Mouse (Mus musculus) C2C12 (cell line): ENCODE results near the gene Klhdc9. TPM values are rescaled to one million over a fixed set of nuclear protein-coding genes. Genes with fewer than 3 reads are reported as not detected.
A peak's percentile ranks its signal among the peaks of the same experiment; 100 is the strongest.

Source experiments
- H3K27me3 ChIP-seq: one replicate; pipeline ENCODE4 v1.6.1; 2011; ENCODE audit not compliant: control insufficient read depth, insufficient read depth, insufficient read length
- H3K36me3 ChIP-seq: one replicate; pipeline ENCODE4 v1.6.1; 2011; ENCODE audit not compliant: control insufficient read depth, insufficient read depth
- H3K4me3 ChIP-seq: one replicate; pipeline ENCODE4 v1.5.1; 2011; ENCODE audit warnings: mild to moderate bottlenecking, control low read depth; ENCODE audit not compliant: poor library complexity, insufficient read depth, severe bottlenecking
- H3K79me2 ChIP-seq: one replicate; pipeline ENCODE4 v1.6.1; 2011; ENCODE audit not compliant: control insufficient read depth, insufficient read depth
- H3K79me3 ChIP-seq: one replicate; pipeline ENCODE4 v1.6.1; 2011; ENCODE audit warnings: low read depth, control low read depth
- H3ac ChIP-seq: one replicate; pipeline ENCODE3; 2011; ENCODE audit warnings: low read depth; ENCODE audit not compliant: control insufficient read depth, insufficient read length
- CEBPB ChIP-seq: IDR thresholded peaks from one replicate; pipeline ENCODE4 v1.6.1; 2011; ENCODE audit warnings: low read depth, mild to moderate bottlenecking, control low read depth, moderate library complexity
- CTCF ChIP-seq: IDR thresholded peaks from one replicate; pipeline ENCODE4 v1.5.1; 2011; ENCODE audit not compliant: control insufficient read depth, insufficient read depth, insufficient read length
- FOSL1 ChIP-seq: IDR thresholded peaks from one replicate; pipeline ENCODE4 v1.8.0; 2011; ENCODE audit warnings: mild to moderate bottlenecking, low read length; ENCODE audit not compliant: poor library complexity, insufficient read depth, severe bottlenecking
- MAX ChIP-seq: IDR thresholded peaks from one replicate; pipeline ENCODE4 v1.6.1; 2011; ENCODE audit warnings: mild to moderate bottlenecking, control low read depth
- MYOD1 ChIP-seq: IDR thresholded peaks from one replicate; pipeline ENCODE4 v1.6.1; 2011; ENCODE audit warnings: low read depth; ENCODE audit not compliant: control insufficient read depth, insufficient read length
- MYOG ChIP-seq: IDR thresholded peaks from one replicate; pipeline ENCODE4 v1.6.1; 2011; ENCODE audit not compliant: control insufficient read depth, insufficient read length; ENCODE audit errors: extremely low read depth
- USF1 ChIP-seq: IDR thresholded peaks from one replicate; pipeline ENCODE4 v1.6.1; 2011; ENCODE audit warnings: low read depth, mild to moderate bottlenecking, control low read depth, moderate library complexity
- polyA plus RNA-seq: library from polyadenylated mRNA; unstranded; fragments of >200 nt; fragmentation: generic; extraction: Trizol; gene quantifications from one replicate; pipeline ENCODE4 v1.2.1, GENCODE M21; 2012; ENCODE audit warnings: missing spikeins

Gene Klhdc9
- polyA plus RNA-seq, 1 experiment: 0.05 TPM

DNA sequence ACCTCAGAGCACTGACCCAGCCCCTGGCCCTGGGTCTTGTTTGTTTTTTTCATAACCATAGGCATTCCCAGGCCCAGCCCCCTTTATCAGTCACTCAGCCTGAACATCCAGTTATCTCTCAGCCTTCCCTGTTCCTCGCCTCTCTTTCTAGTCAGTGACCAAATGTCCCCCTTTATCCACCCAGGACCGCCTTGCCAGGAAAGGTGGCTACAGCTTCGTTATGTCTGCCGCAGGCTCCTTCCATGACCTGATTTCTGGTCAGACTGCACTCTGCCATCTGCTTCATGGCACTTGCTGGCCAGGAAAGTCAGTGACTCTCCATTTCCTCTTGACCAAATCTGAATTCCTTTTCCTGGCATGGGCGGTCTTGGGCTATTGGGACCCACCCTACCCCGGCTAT, 17.7 kb upstream of the Klhdc9 start:
- no peak for TF ChIP-seq FOSL1
- TF ChIP-seq USF1: no peak
- no peak for TF ChIP-seq MAX
- TF ChIP-seq CTCF: no peak
- no peak for TF ChIP-seq CEBPB
- no peak for TF ChIP-seq MYOG
- no peak for TF ChIP-seq MYOD1
- no peak overlapping the region for H3ac ChIP-seq
- no peaks in the 10 kb centered on the region for H3K27me3 ChIP-seq
- no peaks in the 10 kb centered on the region for H3K79me3 ChIP-seq
- H3K4me3 ChIP-seq: no peak overlapping the region
- no peaks in the 10 kb centered on the region for H3K79me2 ChIP-seq
- H3K36me3 ChIP-seq: no peaks in the 10 kb centered on the region

DNA sequence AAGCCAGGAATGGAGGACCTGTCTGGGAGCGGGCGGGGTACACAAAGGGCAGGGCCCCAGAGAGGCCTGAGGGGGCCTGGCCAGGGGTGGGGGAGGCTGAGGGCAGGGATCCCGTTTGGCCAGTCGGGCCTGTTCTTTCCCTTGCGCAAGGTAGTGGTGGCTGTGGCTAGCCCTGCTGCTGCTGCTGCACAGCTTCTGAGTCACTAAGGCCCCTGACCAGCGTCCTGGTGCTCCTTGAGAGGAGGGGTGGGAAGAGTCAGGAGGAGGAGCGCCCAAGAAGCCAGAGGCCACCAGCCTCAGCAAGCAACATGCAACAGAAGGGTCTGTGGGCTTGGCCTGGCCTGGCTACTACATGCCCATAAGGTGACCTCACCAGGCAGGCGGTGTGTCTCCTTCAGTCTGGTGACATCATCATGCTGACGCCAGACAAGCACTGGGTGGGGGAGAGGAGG, 15.1 kb upstream of the Klhdc9 start:
- Histone ChIP-seq H3K4me3 (no peak overlapping the region), H3K79me3 (no peaks in the 10 kb centered on the region), H3K79me2 (no peaks in the 10 kb centered on the region), H3K36me3 (no peaks in the 10 kb centered on the region), H3K27me3 (no peaks in the 10 kb centered on the region), H3ac (no peak overlapping the region)
- TF ChIP-seq CEBPB (peak; percentile 88), MYOD1 (no peak), MAX (no peak)

DNA sequence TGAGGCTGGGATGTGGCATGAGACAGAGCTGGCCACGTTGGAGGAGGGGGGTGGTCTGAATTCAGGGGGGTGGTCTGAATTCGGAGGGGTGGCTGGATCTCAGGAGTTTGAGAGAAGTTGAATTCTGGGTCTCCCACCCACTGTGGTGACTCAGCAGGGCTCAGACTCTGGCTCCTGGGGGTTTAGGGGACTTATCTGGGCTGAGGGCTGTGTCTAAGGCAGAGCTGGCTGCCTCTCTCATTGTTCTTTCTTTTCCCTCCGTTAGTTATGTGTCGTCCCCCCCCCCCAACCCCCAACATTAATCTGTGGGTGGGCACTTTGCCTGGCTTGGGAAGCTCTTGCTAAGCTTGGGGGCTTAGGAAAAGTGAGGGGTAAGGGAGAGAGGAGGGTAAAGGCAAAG, 13.3 kb upstream of the Klhdc9 start:
- no peaks in the 10 kb centered on the region for H3K79me2 ChIP-seq
- TF ChIP-seq CEBPB (no peak), MYOD1 (no peak), MYOG (no peak), MAX (no peak), USF1 (no peak), FOSL1 (no peak), CTCF (no peak)
- no peaks in the 10 kb centered on the region for H3K79me3 ChIP-seq
- H3K4me3 ChIP-seq: no peak overlapping the region
- H3K27me3 ChIP-seq: no peaks in the 10 kb centered on the region
- no peaks in the 10 kb centered on the region for H3K36me3 ChIP-seq
- H3ac ChIP-seq: no peak overlapping the region

DNA sequence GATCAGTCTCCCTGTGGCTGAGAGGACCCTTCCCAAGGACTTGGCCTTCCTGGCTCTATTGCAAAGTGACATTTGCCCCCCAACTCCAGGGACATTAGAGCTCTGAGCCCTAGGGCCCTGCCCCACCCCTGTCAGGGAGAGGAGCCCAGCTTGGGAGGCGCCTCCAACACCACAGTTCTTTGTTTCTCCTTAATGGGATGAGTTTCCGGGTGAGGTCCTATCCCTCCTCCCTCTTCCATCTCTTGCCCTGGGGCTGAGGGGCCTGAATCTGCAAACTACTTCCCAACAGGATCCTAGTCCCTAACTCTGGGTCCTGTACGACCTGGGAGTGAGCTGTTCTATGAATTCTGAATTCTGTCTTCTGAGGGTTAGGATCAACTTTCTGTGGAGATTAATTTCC, 12.3 kb upstream of the Klhdc9 start:
- no peak overlapping the region for H3K4me3 ChIP-seq
- no peaks in the 10 kb centered on the region for H3K79me2 ChIP-seq

DNA sequence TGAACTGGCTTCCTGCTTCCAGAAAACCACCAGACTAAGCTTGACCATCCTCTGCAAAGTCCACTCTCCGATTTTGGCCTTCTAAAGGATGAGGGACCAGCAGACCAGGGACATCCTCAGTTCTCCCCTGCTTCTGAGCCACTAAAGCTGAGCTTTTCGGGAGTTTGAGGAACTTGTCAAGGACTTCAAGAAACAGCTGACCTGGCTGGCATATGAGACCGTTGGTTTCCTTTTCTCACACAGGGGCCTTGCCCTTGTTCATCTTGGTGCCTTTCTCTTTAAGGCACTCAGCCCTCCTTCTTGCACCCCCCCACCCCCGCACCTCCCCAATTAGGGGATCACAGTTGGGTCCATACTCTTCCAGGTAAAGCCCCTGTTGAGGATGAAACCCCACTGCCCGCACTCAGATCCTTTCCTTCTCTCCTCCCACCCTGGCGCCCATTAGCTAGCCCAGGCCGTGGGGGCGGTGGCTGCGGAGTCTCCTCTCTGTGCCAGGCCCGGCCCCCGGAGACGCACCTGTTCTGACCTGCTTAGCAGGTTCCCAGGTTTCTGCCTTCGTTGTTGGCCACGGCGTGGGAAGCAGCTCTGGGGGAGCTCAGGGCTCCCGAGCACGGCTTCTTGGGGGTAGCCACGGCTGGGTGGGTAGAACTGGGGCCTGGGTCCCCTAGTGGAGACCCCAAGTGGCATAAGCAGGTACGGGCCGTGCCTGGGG, 9.4 kb upstream of the Klhdc9 start, which contains the start of gene Nectin4:
Nectin4 (plus strand) TSS at position 255 of the 712 bp plus-strand sequence.
- TF ChIP-seq CTCF (no peak), CEBPB (no peak), MAX (no peak), MYOG (no peak), MYOD1 (no peak), USF1 (no peak), FOSL1 (no peak)
- no peaks in the 10 kb centered on the region for H3K79me2 ChIP-seq
- no peak within 1 kb of the TSS for H3ac ChIP-seq
- H3K27me3 ChIP-seq: no peaks in the 10 kb centered on the region
- no peaks in the 10 kb centered on the region for H3K36me3 ChIP-seq
- H3K4me3 ChIP-seq: no peak within 1 kb of the TSS
- H3K79me3 ChIP-seq: no peaks in the 10 kb centered on the region

More for the DNA sequence above, 12.3 kb upstream of the Klhdc9 start:
- no peaks in the 10 kb centered on the region for H3K27me3 ChIP-seq
- H3ac ChIP-seq: no peak overlapping the region
- no peaks in the 10 kb centered on the region for H3K79me3 ChIP-seq
- H3K36me3 ChIP-seq: no peaks in the 10 kb centered on the region
- TF ChIP-seq MAX (no peak), FOSL1 (no peak), CTCF (no peak), MYOD1 (no peak), USF1 (no peak), MYOG (no peak), CEBPB (no peak)

DNA sequence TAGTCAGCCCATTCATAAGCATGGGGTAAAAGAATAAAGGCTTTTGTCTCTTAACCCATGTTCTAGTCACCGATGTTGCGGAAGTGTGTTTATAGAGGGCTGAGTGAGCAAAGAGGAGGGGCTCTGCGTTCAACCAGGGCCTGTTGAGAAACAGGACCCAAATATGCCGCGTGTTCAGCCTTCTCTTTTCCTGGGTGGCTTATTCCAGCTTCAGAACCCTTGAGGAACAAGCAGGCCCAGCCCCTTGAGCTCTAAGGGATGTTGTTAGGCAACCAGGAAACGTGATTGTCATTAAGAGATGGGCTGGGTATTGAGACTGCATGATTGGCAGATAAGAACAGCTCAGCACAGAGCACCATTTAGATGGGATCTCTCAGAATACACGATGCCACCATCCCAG, 5.3 kb upstream of the Klhdc9 start:
- TF ChIP-seq MYOD1: no peak
- no peak for TF ChIP-seq USF1
- no peak for TF ChIP-seq MAX
- TF ChIP-seq CEBPB: no peak
- TF ChIP-seq MYOG: no peak
- no peak for TF ChIP-seq FOSL1
- TF ChIP-seq CTCF: no peak
- H3K36me3 ChIP-seq: no peaks in the 10 kb centered on the region
- H3K27me3 ChIP-seq: no peaks in the 10 kb centered on the region
- H3ac ChIP-seq: no peak overlapping the region
- no peak overlapping the region for H3K4me3 ChIP-seq
- no peaks in the 10 kb centered on the region for H3K79me3 ChIP-seq
- H3K79me2 ChIP-seq: no peaks in the 10 kb centered on the region
